21 mouse cellular contexts compared by ENCODE assay signal in genomic region chr1:151250109-151250508, GRCm38 (mm10). TPM values are rescaled to one million over a fixed set of nuclear protein-coding genes. Genes with fewer than 3 reads are reported as not detected.
DNase-seq lines count a peak whose midpoint lies in the region; ATAC-seq and TF ChIP-seq lines count a peak whose summit lies in the region.
"Had no signal": no experiment of that assay in that cellular context is flagged by ENCODE, and none has a peak within 500 bp of the region (broad histone marks: within the 10 kb centered on the region; RNA-seq: fewer than 3 reads in every experiment).

No protein-coding gene starts in this region.

- DNase-seq in layer of hippocampus, adult 2 months (ENCODE audit: low spot score in 2 of 2), result no peak
- DNase-seq in layer of hippocampus, adult 18-20 months (ENCODE audit: low spot score in 2 of 2), result no peak
- no peak for DNase-seq in stomach, postnatal 0 days (ENCODE audit: low spot score)
- DNase-seq in thymus, postnatal 10 days (ENCODE audit: low spot score in 2 of 2), result no peak
- no peak for DNase-seq in frontal cortex, postnatal 10 days (ENCODE audit: low spot score in 2 of 2)
- DNase-seq: cerebellum, adult 18-20 months; cerebellum, postnatal 36 days had no signal

- no peak overlapping the region; the same call in 1 of the 2 replicates for H3K4me3 ChIP-seq in layer of hippocampus, adult 2 months
- H3K4me3 ChIP-seq in stomach, embryonic 16.5 days (replicated peaks; ENCODE audit: low read length), result no peak overlapping the region
- no peak overlapping the region for H3K4me3 ChIP-seq in stomach, postnatal 0 days (ENCODE audit: low read depth, low read length)
- peak overlapping the region; percentile 23; the same call in 1 of the 2 replicates for H3K4me3 ChIP-seq in embryonic facial prominence, embryonic 15.5 days (replicated peaks)
- H3K4me3 ChIP-seq: erythroblast, embryonic 14.5 days; forebrain, embryonic 13.5 days; hindbrain, embryonic 10.5 days; midbrain, embryonic 12.5 days had no signal

- no peak for ATAC-seq in stomach, embryonic 16.5 days (ENCODE audit: insufficient read depth, low FRiP score)
- no peak for ATAC-seq in stomach, postnatal 0 days (ENCODE audit: low FRiP score, low TSS enrichment)
- no peak for ATAC-seq in embryonic facial prominence, embryonic 15.5 days (ENCODE audit: insufficient number of reproducible peaks, low FRiP score, low TSS enrichment, low read depth)

- no peak for TF ChIP-seq CTCF in layer of hippocampus, adult 2 months (conservative IDR thresholded peaks at IDR 0.05)
- no peak for TF ChIP-seq CTCF in stomach, postnatal 0 days (IDR thresholded peaks at IDR 0.05; ENCODE audit: low read depth)

- H3K4me2 ChIP-seq in stomach, embryonic 16.5 days (ENCODE audit: low read depth, low read length), result no peak overlapping the region
- no peak overlapping the region for H3K4me2 ChIP-seq in stomach, postnatal 0 days (replicated peaks; ENCODE audit: low read depth)
- 0 out of 2 replicates have a peak overlapping the region, but pooled peaks have one; percentile 36 for H3K4me2 ChIP-seq in embryonic facial prominence, embryonic 15.5 days (replicated peaks)
- H3K4me2 ChIP-seq: forebrain, embryonic 13.5 days; midbrain, embryonic 12.5 days had no signal

- peak overlapping the region; percentile 39; the same call in 1 of the 2 replicates for H3K27ac ChIP-seq in layer of hippocampus, adult 2 months
- 0 out of 2 replicates have a peak overlapping the region, but pooled peaks have one; percentile 6 for H3K27ac ChIP-seq in stomach, embryonic 16.5 days (ENCODE audit: low read length)
- H3K27ac ChIP-seq in stomach, postnatal 0 days (replicated peaks), result no peak overlapping the region
- H3K27ac ChIP-seq in embryonic facial prominence, embryonic 15.5 days (replicated peaks), result peak overlapping the region; percentile 45
- H3K27ac ChIP-seq: forebrain, embryonic 13.5 days; midbrain, embryonic 12.5 days had no signal

- WGBS in stomach, embryonic 16.5 days, result 82% methylated on average over 3 of the region's 3 CpGs
- 77% methylated on average over 3 of the region's 3 CpGs for WGBS in stomach, postnatal 0 days
- 67% methylated on average over 3 of the region's 3 CpGs for WGBS in embryonic facial prominence, embryonic 15.5 days

- no peaks in the 10 kb centered on the region for H3K9me3 ChIP-seq in stomach, embryonic 16.5 days (replicated peaks; ENCODE audit: control insufficient read depth, low read length)
- no peaks in the 10 kb centered on the region for H3K9me3 ChIP-seq in stomach, postnatal 0 days (ENCODE audit: control insufficient read depth, low read length)
- no peaks in the 10 kb centered on the region for H3K9me3 ChIP-seq in embryonic facial prominence, embryonic 15.5 days (replicated peaks)
- H3K9me3 ChIP-seq: forebrain, embryonic 13.5 days; G1E; hindbrain, embryonic 10.5 days; midbrain, embryonic 12.5 days had no signal

- H3K36me3 ChIP-seq in stomach, embryonic 16.5 days (ENCODE audit: control insufficient read depth, insufficient read depth, low read length), result no peaks in the 10 kb centered on the region
- no peaks in the 10 kb centered on the region for H3K36me3 ChIP-seq in stomach, postnatal 0 days (ENCODE audit: control insufficient read depth, insufficient read depth, low read length)
- no peaks in the 10 kb centered on the region for H3K36me3 ChIP-seq in embryonic facial prominence, embryonic 15.5 days
- H3K36me3 ChIP-seq: G1E; hindbrain, embryonic 10.5 days; midbrain, embryonic 12.5 days had no signal

- H3K4me1 ChIP-seq in stomach, embryonic 16.5 days (ENCODE audit: control insufficient read depth, insufficient read depth, low read length), result 0 out of 2 replicates have a peak, but pooled peaks cover 2% of the 10 kb centered on the region
- H3K4me1 ChIP-seq in stomach, postnatal 0 days (replicated peaks; ENCODE audit: control insufficient read depth, insufficient read depth), result no peaks in the 10 kb centered on the region
- H3K4me1 ChIP-seq in embryonic facial prominence, embryonic 15.5 days, result peaks cover 17% of the 10 kb centered on the region
- H3K4me1 ChIP-seq: forebrain, embryonic 13.5 days had no signal

- no peaks in the 10 kb centered on the region for H3K27me3 ChIP-seq in stomach, embryonic 16.5 days (ENCODE audit: control insufficient read depth, insufficient read depth, low read length)
- H3K27me3 ChIP-seq in stomach, postnatal 0 days (ENCODE audit: control insufficient read depth, insufficient read depth, low read length), result no peaks in the 10 kb centered on the region
- no peaks in the 10 kb centered on the region for H3K27me3 ChIP-seq in embryonic facial prominence, embryonic 15.5 days
- H3K27me3 ChIP-seq: forebrain, embryonic 13.5 days; midbrain, embryonic 12.5 days had no signal

- H3K9ac ChIP-seq in stomach, embryonic 16.5 days (ENCODE audit: low read length), result no peak overlapping the region
- no peak overlapping the region for H3K9ac ChIP-seq in stomach, postnatal 0 days (ENCODE audit: low read length)
- H3K9ac ChIP-seq in embryonic facial prominence, embryonic 15.5 days, result no peak overlapping the region
- H3K9ac ChIP-seq: forebrain, embryonic 13.5 days; midbrain, embryonic 12.5 days had no signal

- no peak for TF ChIP-seq EP300 in stomach, postnatal 0 days (optimal IDR thresholded peaks at IDR 0.05)

RNA-seq across cellular contexts. Expression of gene Gm47996, which starts 40.2 kb away (rescaled TPM):
- total RNA-seq in layer of hippocampus, adult 2 months (2021), result not detected
- not detected for total RNA-seq in layer of hippocampus, adult 18-20 months (2021)
- not detected in 2 replicates for polyA plus RNA-seq in stomach, embryonic 16.5 days (2015; fragmentation: Nextera tagmentation; extraction: Ambion mirVana)
- not detected in 2 replicates for polyA plus RNA-seq in stomach, postnatal 0 days (2015; fragmentation: Nextera tagmentation; extraction: Ambion mirVana)
- polyA plus RNA-seq in embryonic facial prominence, embryonic 15.5 days (2015; fragmentation: Nextera tagmentation; extraction: Ambion mirVana), result not detected in 2 replicates
- total RNA-seq: adrenal gland, postnatal 14 days; left cerebral cortex, adult 8-10 months had no signal
- polyA plus RNA-seq: erythroblast, embryonic 14.5 days; forebrain, embryonic 13.5 days; heart, postnatal 0 days; kidney, adult 2 months; neural tube, embryonic 14.5 days had no signal

RNA-seq across cellular contexts. Expression of gene 3110040M04Rik, which starts 46.2 kb away (rescaled TPM):
- total RNA-seq in layer of hippocampus, adult 2 months (2021), result not detected
- total RNA-seq in layer of hippocampus, adult 18-20 months (2021), result not detected
- polyA plus RNA-seq in stomach, embryonic 16.5 days (2015; fragmentation: Nextera tagmentation; extraction: Ambion mirVana), result 0.14 TPM in 1 of 2 replicates, not detected in the other
- not detected in 2 replicates for polyA plus RNA-seq in stomach, postnatal 0 days (2015; fragmentation: Nextera tagmentation; extraction: Ambion mirVana)
- 0.21 TPM in 1 of 2 replicates, not detected in the other for polyA plus RNA-seq in embryonic facial prominence, embryonic 15.5 days (2015; fragmentation: Nextera tagmentation; extraction: Ambion mirVana)
- total RNA-seq: adrenal gland, postnatal 14 days; gastrocnemius, postnatal 36 days; left cerebral cortex, adult 8-10 months had no signal
- polyA plus RNA-seq: forebrain, embryonic 13.5 days; heart, postnatal 0 days; hindbrain, embryonic 10.5 days; limb, embryonic 11.5 days; midbrain, embryonic 12.5 days; neural tube, embryonic 14.5 days had no signal

RNA-seq across cellular contexts. Expression of gene Gm47995, which starts 51.9 kb away (rescaled TPM):
- total RNA-seq in layer of hippocampus, adult 2 months (2021), result not detected
- total RNA-seq in layer of hippocampus, adult 18-20 months (2021), result not detected
- polyA plus RNA-seq in stomach, embryonic 16.5 days (2015; fragmentation: Nextera tagmentation; extraction: Ambion mirVana), result not detected in 2 replicates
- polyA plus RNA-seq in stomach, postnatal 0 days (2015; fragmentation: Nextera tagmentation; extraction: Ambion mirVana), result not detected in 2 replicates
- not detected in 2 replicates for polyA plus RNA-seq in embryonic facial prominence, embryonic 15.5 days (2015; fragmentation: Nextera tagmentation; extraction: Ambion mirVana)
- total RNA-seq: adrenal gland, postnatal 14 days; left cerebral cortex, adult 8-10 months had no signal
- polyA plus RNA-seq: erythroblast, embryonic 14.5 days; forebrain, embryonic 13.5 days; heart, postnatal 0 days; kidney, adult 2 months; limb, embryonic 11.5 days; midbrain, embryonic 12.5 days; neural tube, embryonic 14.5 days had no signal

RNA-seq across cellular contexts. Expression of gene Gm8947, which starts 57.9 kb away (rescaled TPM):
- not detected for total RNA-seq in layer of hippocampus, adult 2 months (2021)
- not detected for total RNA-seq in layer of hippocampus, adult 18-20 months (2021)
- polyA plus RNA-seq in stomach, embryonic 16.5 days (2015; fragmentation: Nextera tagmentation; extraction: Ambion mirVana), result 0.10 and 0.15 TPM in 2 replicates
- polyA plus RNA-seq in stomach, postnatal 0 days (2015; fragmentation: Nextera tagmentation; extraction: Ambion mirVana), result 0.05 TPM in 1 of 2 replicates, not detected in the other
- 0.28 and 0.44 TPM in 2 replicates for polyA plus RNA-seq in embryonic facial prominence, embryonic 15.5 days (2015; fragmentation: Nextera tagmentation; extraction: Ambion mirVana)
- total RNA-seq: adrenal gland, postnatal 14 days; left cerebral cortex, adult 8-10 months had no signal
- polyA plus RNA-seq: erythroblast, embryonic 14.5 days; forebrain, embryonic 13.5 days; midbrain, embryonic 12.5 days; neural tube, embryonic 14.5 days had no signal
